Mouse (Mus musculus): ENCODE results near the gene Acsbg1. TPM values are rescaled to one million over a fixed set of nuclear protein-coding genes. Genes with fewer than 3 reads are reported as not detected.

Gene Acsbg1
- polyA plus RNA-seq, 1 experiment from 2014 or later = 35.5 TPM

GRCm38 (mm10) chr9:54682846-54683245 is 21.2 kb upstream of the Acsbg1 start:
- H3K4me2 ChIP-seq (ENCODE audit: low read depth, low read length) = no peak overlapping the region
- ATAC-seq (ENCODE audit: low read depth) = no peak
- H3K4me1 ChIP-seq (ENCODE audit: control insufficient read depth, insufficient read depth, low read length) = no peaks in the 10 kb centered on the region
- H3K4me3 ChIP-seq (ENCODE audit: low read depth, low read length) = no peak overlapping the region
- no peaks in the 10 kb centered on the region for H3K9me3 ChIP-seq (ENCODE audit: control insufficient read depth, low read length)
- WGBS = 48% methylated on average over 2 of the region's 4 CpGs
- no peaks in the 10 kb centered on the region for H3K27me3 ChIP-seq (ENCODE audit: control insufficient read depth, insufficient read depth, low read length)
- H3K9ac ChIP-seq (replicated peaks; ENCODE audit: low read depth, low read length) = no peak overlapping the region
- no peak overlapping the region for H3K27ac ChIP-seq (ENCODE audit: low read depth, low read length)
- H3K36me3 ChIP-seq (ENCODE audit: control insufficient read depth, insufficient read depth, low read length) = no peaks in the 10 kb centered on the region

GRCm38 (mm10) chr9:54676531-54676986 is 14.9 kb upstream of the Acsbg1 start:
- H3K4me3 ChIP-seq (ENCODE audit: low read depth, low read length) = peak overlapping the region; percentile 24; the same call in 1 of the 2 replicates
- peak overlapping the region; percentile 22; the same call in 1 of the 2 replicates for H3K9ac ChIP-seq (replicated peaks; ENCODE audit: low read depth, low read length)
- H3K36me3 ChIP-seq (ENCODE audit: control insufficient read depth, insufficient read depth, low read length) = no peaks in the 10 kb centered on the region
- no peaks in the 10 kb centered on the region for H3K27me3 ChIP-seq (ENCODE audit: control insufficient read depth, insufficient read depth, low read length)
- no peaks in the 10 kb centered on the region for H3K4me1 ChIP-seq (ENCODE audit: control insufficient read depth, insufficient read depth, low read length)
- peak; percentile 72; the same call in 1 of the 2 replicates for ATAC-seq (ENCODE audit: low read depth)
- H3K9me3 ChIP-seq (ENCODE audit: control insufficient read depth, low read length) = no peaks in the 10 kb centered on the region
- peak overlapping the region; percentile 46 for H3K4me2 ChIP-seq (ENCODE audit: low read depth, low read length)
- H3K27ac ChIP-seq (ENCODE audit: low read depth, low read length) = no peak overlapping the region
- WGBS = 2% methylated on average over 14 of the region's 14 CpGs

- Histone ChIP-seq H3K9me3 (ENCODE audit: control insufficient read depth, low read length) (no peaks in the 10 kb centered on the region), H3K27ac (ENCODE audit: low read depth, low read length) (no peak overlapping the region), H3K4me3 (ENCODE audit: low read depth, low read length) (no peak overlapping the region), H3K9ac (replicated peaks; ENCODE audit: low read depth, low read length) (no peak overlapping the region), H3K27me3 (ENCODE audit: control insufficient read depth, insufficient read depth, low read length) (no peaks in the 10 kb centered on the region), H3K4me1 (ENCODE audit: control insufficient read depth, insufficient read depth, low read length) (no peaks in the 10 kb centered on the region), H3K4me2 (ENCODE audit: low read depth, low read length) (no peak overlapping the region), H3K36me3 (ENCODE audit: control insufficient read depth, insufficient read depth, low read length) (no peaks in the 10 kb centered on the region)
- 89% methylated on average over 13 of the region's 13 CpGs for WGBS
- ATAC-seq (ENCODE audit: low read depth) = no peak
Observed at GRCm38 (mm10) chr9:54673887-54674286, 12.2 kb upstream of the Acsbg1 start.

GRCm38 (mm10) chr9:54671962-54672361 is 10.3 kb upstream of the Acsbg1 start:
- ATAC-seq (ENCODE audit: low read depth) = no peak
- Histone ChIP-seq H3K9me3 (ENCODE audit: control insufficient read depth, low read length) (no peaks in the 10 kb centered on the region), H3K9ac (replicated peaks; ENCODE audit: low read depth, low read length) (no peak overlapping the region), H3K36me3 (ENCODE audit: control insufficient read depth, insufficient read depth, low read length) (no peaks in the 10 kb centered on the region), H3K27ac (ENCODE audit: low read depth, low read length) (no peak overlapping the region), H3K4me3 (ENCODE audit: low read depth, low read length) (no peak overlapping the region), H3K27me3 (ENCODE audit: control insufficient read depth, insufficient read depth, low read length) (no peaks in the 10 kb centered on the region), H3K4me2 (ENCODE audit: low read depth, low read length) (no peak overlapping the region), H3K4me1 (ENCODE audit: control insufficient read depth, insufficient read depth, low read length) (no peaks in the 10 kb centered on the region)
- WGBS = 83% methylated on average over 3 of the region's 3 CpGs

- H3K9ac ChIP-seq (replicated peaks; ENCODE audit: low read depth, low read length) = no peak overlapping the region
- no peak overlapping the region for H3K4me3 ChIP-seq (ENCODE audit: low read depth, low read length)
- WGBS = 74% methylated on average over 4 of the region's 4 CpGs
- H3K27ac ChIP-seq (ENCODE audit: low read depth, low read length) = no peak overlapping the region
- no peaks in the 10 kb centered on the region for H3K27me3 ChIP-seq (ENCODE audit: control insufficient read depth, insufficient read depth, low read length)
- no peaks in the 10 kb centered on the region for H3K36me3 ChIP-seq (ENCODE audit: control insufficient read depth, insufficient read depth, low read length)
- no peak overlapping the region for H3K4me2 ChIP-seq (ENCODE audit: low read depth, low read length)
- ATAC-seq (ENCODE audit: low read depth) = no peak
- H3K9me3 ChIP-seq (ENCODE audit: control insufficient read depth, low read length) = no peaks in the 10 kb centered on the region
- H3K4me1 ChIP-seq (ENCODE audit: control insufficient read depth, insufficient read depth, low read length) = no peaks in the 10 kb centered on the region
Observed at GRCm38 (mm10) chr9:54668455-54668854, 6.8 kb upstream of the Acsbg1 start.

- no peak overlapping the region for H3K27ac ChIP-seq (ENCODE audit: low read depth, low read length)
- H3K4me2 ChIP-seq (ENCODE audit: low read depth, low read length) = no peak overlapping the region
- H3K4me3 ChIP-seq (ENCODE audit: low read depth, low read length) = no peak overlapping the region
- H3K4me1 ChIP-seq (ENCODE audit: control insufficient read depth, insufficient read depth, low read length) = 0 out of 2 replicates have a peak, but pooled peaks cover 6% of the 10 kb centered on the region
- H3K9ac ChIP-seq (replicated peaks; ENCODE audit: low read depth, low read length) = no peak overlapping the region
- H3K36me3 ChIP-seq (ENCODE audit: control insufficient read depth, insufficient read depth, low read length) = no peaks in the 10 kb centered on the region
- ATAC-seq (ENCODE audit: low read depth) = no peak
- WGBS = 94% methylated on average over 3 of the region's 3 CpGs
- no peaks in the 10 kb centered on the region for H3K9me3 ChIP-seq (ENCODE audit: control insufficient read depth, low read length)
- no peaks in the 10 kb centered on the region for H3K27me3 ChIP-seq (ENCODE audit: control insufficient read depth, insufficient read depth, low read length)
Observed at GRCm38 (mm10) chr9:54666116-54666515, 4.4 kb upstream of the Acsbg1 start.

GRCm38 (mm10) chr9:54664358-54664757 is 2.7 kb upstream of the Acsbg1 start:
- WGBS = 74% methylated on average over 9 of the region's 9 CpGs
- Histone ChIP-seq H3K36me3 (ENCODE audit: control insufficient read depth, insufficient read depth, low read length) (no peaks in the 10 kb centered on the region), H3K4me3 (ENCODE audit: low read depth, low read length) (no peak overlapping the region), H3K9ac (replicated peaks; ENCODE audit: low read depth, low read length) (no peak overlapping the region), H3K27ac (ENCODE audit: low read depth, low read length) (no peak overlapping the region), H3K9me3 (ENCODE audit: control insufficient read depth, low read length) (no peaks in the 10 kb centered on the region), H3K27me3 (ENCODE audit: control insufficient read depth, insufficient read depth, low read length) (no peaks in the 10 kb centered on the region), H3K4me1 (ENCODE audit: control insufficient read depth, insufficient read depth, low read length) (0 out of 2 replicates have a peak, but pooled peaks cover 6% of the 10 kb centered on the region), H3K4me2 (ENCODE audit: low read depth, low read length) (no peak overlapping the region)
- ATAC-seq (ENCODE audit: low read depth) = no peak

- Histone ChIP-seq H3K4me1 (ENCODE audit: control insufficient read depth, insufficient read depth, low read length) (0 out of 2 replicates have a peak, but pooled peaks cover 6% of the 10 kb centered on the region), H3K36me3 (ENCODE audit: control insufficient read depth, insufficient read depth, low read length) (no peaks in the 10 kb centered on the region), H3K9me3 (ENCODE audit: control insufficient read depth, low read length) (no peaks in the 10 kb centered on the region), H3K4me2 (ENCODE audit: low read depth, low read length) (no peak overlapping the region), H3K27ac (ENCODE audit: low read depth, low read length) (no peak overlapping the region), H3K9ac (replicated peaks; ENCODE audit: low read depth, low read length) (no peak overlapping the region), H3K27me3 (ENCODE audit: control insufficient read depth, insufficient read depth, low read length) (no peaks in the 10 kb centered on the region), H3K4me3 (ENCODE audit: low read depth, low read length) (no peak overlapping the region)
- ATAC-seq (ENCODE audit: low read depth) = no peak
- 86% methylated on average over 6 of the region's 6 CpGs for whole genome bisulfite sequencing
Observed at GRCm38 (mm10) chr9:54658773-54659172, 2.9 kb downstream of the Acsbg1 start.

GRCm38 (mm10) chr9:54656402-54656801 is 5.3 kb downstream of the Acsbg1 start:
- Histone ChIP-seq H3K4me1 (ENCODE audit: control insufficient read depth, insufficient read depth, low read length) (no peaks in the 10 kb centered on the region), H3K27ac (ENCODE audit: low read depth, low read length) (no peak overlapping the region), H3K9me3 (ENCODE audit: control insufficient read depth, low read length) (no peaks in the 10 kb centered on the region), H3K4me3 (ENCODE audit: low read depth, low read length) (no peak overlapping the region), H3K9ac (replicated peaks; ENCODE audit: low read depth, low read length) (no peak overlapping the region), H3K4me2 (ENCODE audit: low read depth, low read length) (no peak overlapping the region), H3K36me3 (ENCODE audit: control insufficient read depth, insufficient read depth, low read length) (no peaks in the 10 kb centered on the region), H3K27me3 (ENCODE audit: control insufficient read depth, insufficient read depth, low read length) (no peaks in the 10 kb centered on the region)
- ATAC-seq (ENCODE audit: low read depth) = no peak
- 86% methylated on average over 6 of the region's 6 CpGs for WGBS
